Mouse (Mus musculus): ENCODE data around the gene Anks1b. TPM values are rescaled to one million over a fixed set of nuclear protein-coding genes. Genes with fewer than 3 reads are reported as not detected.

Gene Anks1b
- polyA plus RNA-seq, 1 experiment from 2014 or later, result 78.3 TPM

- no peak overlapping the region for H3K4me2 ChIP-seq (ENCODE audit: low read length)
- no peak for ATAC-seq
- H3K4me3 ChIP-seq (ENCODE audit: low read length), result no peak overlapping the region
- 94% methylated on average over 7 of the region's 7 CpGs for WGBS
- H3K9me3 ChIP-seq (ENCODE audit: control insufficient read depth, low read length), result no peaks in the 10 kb centered on the region
- no peaks in the 10 kb centered on the region for H3K4me1 ChIP-seq (ENCODE audit: control insufficient read depth, insufficient read depth, low read depth, low read length)
- no peaks in the 10 kb centered on the region for H3K36me3 ChIP-seq (ENCODE audit: control insufficient read depth, insufficient read depth, low read length)
- no peaks in the 10 kb centered on the region for H3K27me3 ChIP-seq (replicated peaks; ENCODE audit: control insufficient read depth, insufficient read depth, low read length)
- no peak overlapping the region for H3K27ac ChIP-seq (ENCODE audit: low read depth, low read length)
- no peak overlapping the region for H3K9ac ChIP-seq (ENCODE audit: low read depth, low read length)
These were observed 495.7 kb downstream of the Anks1b start for GRCm38 (mm10) chr10:90369015-90369414.

- H3K27ac ChIP-seq (ENCODE audit: low read depth, low read length), result no peak overlapping the region
- H3K9me3 ChIP-seq (ENCODE audit: control insufficient read depth, low read length), result no peaks in the 10 kb centered on the region
- H3K4me1 ChIP-seq (ENCODE audit: control insufficient read depth, insufficient read depth, low read depth, low read length), result no peaks in the 10 kb centered on the region
- no peak overlapping the region for H3K9ac ChIP-seq (ENCODE audit: low read depth, low read length)
- H3K27me3 ChIP-seq (replicated peaks; ENCODE audit: control insufficient read depth, insufficient read depth, low read length), result no peaks in the 10 kb centered on the region
- no peak overlapping the region for H3K4me2 ChIP-seq (ENCODE audit: low read length)
- peak; percentile 89 for ATAC-seq
- no peaks in the 10 kb centered on the region for H3K36me3 ChIP-seq (ENCODE audit: control insufficient read depth, insufficient read depth, low read length)
- WGBS, result 68% methylated on average over 3 of the region's 3 CpGs
- H3K4me3 ChIP-seq (ENCODE audit: low read length), result no peak overlapping the region
These were observed 497.4 kb downstream of the Anks1b start for GRCm38 (mm10) chr10:90370751-90371150.

- Histone ChIP-seq H3K36me3 (ENCODE audit: control insufficient read depth, insufficient read depth, low read length) (no peaks in the 10 kb centered on the region), H3K27ac (ENCODE audit: low read depth, low read length) (no peak overlapping the region), H3K4me1 (ENCODE audit: control insufficient read depth, insufficient read depth, low read depth, low read length) (no peaks in the 10 kb centered on the region), H3K9ac (ENCODE audit: low read depth, low read length) (no peak overlapping the region), H3K4me3 (ENCODE audit: low read length) (no peak overlapping the region), H3K9me3 (ENCODE audit: control insufficient read depth, low read length) (no peaks in the 10 kb centered on the region), H3K4me2 (ENCODE audit: low read length) (no peak overlapping the region), H3K27me3 (replicated peaks; ENCODE audit: control insufficient read depth, insufficient read depth, low read length) (no peaks in the 10 kb centered on the region)
- no peak for ATAC-seq
- 29% methylated on average over 4 of the region's 4 CpGs for WGBS
These were observed 500.2 kb downstream of the Anks1b start for GRCm38 (mm10) chr10:90373469-90373868.

GRCm38 (mm10) chr10:90376605-90377004 lies 503.3 kb downstream of the Anks1b start:
- no peaks in the 10 kb centered on the region; the same call in 1 of the 2 replicates for H3K4me1 ChIP-seq (ENCODE audit: control insufficient read depth, insufficient read depth, low read depth, low read length)

GRCm38 (mm10) chr10:90380062-90380461 lies 506.8 kb downstream of the Anks1b start:
- Histone ChIP-seq H3K9ac (ENCODE audit: low read depth, low read length) (no peak overlapping the region), H3K4me2 (ENCODE audit: low read length) (no peak overlapping the region), H3K36me3 (ENCODE audit: control insufficient read depth, insufficient read depth, low read length) (no peaks in the 10 kb centered on the region), H3K4me1 (ENCODE audit: control insufficient read depth, insufficient read depth, low read depth, low read length) (no peaks in the 10 kb centered on the region; the same call in 1 of the 2 replicates), H3K27ac (ENCODE audit: low read depth, low read length) (no peak overlapping the region), H3K4me3 (ENCODE audit: low read length) (no peak overlapping the region), H3K9me3 (ENCODE audit: control insufficient read depth, low read length) (no peaks in the 10 kb centered on the region), H3K27me3 (replicated peaks; ENCODE audit: control insufficient read depth, insufficient read depth, low read length) (no peaks in the 10 kb centered on the region)
- 84% methylated on average over 1 of the region's 1 CpGs for WGBS
- ATAC-seq, result no peak

More at GRCm38 (mm10) chr10:90376605-90377004, 503.3 kb downstream of the Anks1b start:
- Histone ChIP-seq H3K4me2 (ENCODE audit: low read length) (no peak overlapping the region), H3K27ac (ENCODE audit: low read depth, low read length) (no peak overlapping the region), H3K27me3 (replicated peaks; ENCODE audit: control insufficient read depth, insufficient read depth, low read length) (no peaks in the 10 kb centered on the region), H3K36me3 (ENCODE audit: control insufficient read depth, insufficient read depth, low read length) (no peaks in the 10 kb centered on the region), H3K9me3 (ENCODE audit: control insufficient read depth, low read length) (no peaks in the 10 kb centered on the region), H3K9ac (ENCODE audit: low read depth, low read length) (no peak overlapping the region), H3K4me3 (ENCODE audit: low read length) (no peak overlapping the region)
- no peak for ATAC-seq
- 70% methylated on average over 1 of the region's 1 CpGs for WGBS

GRCm38 (mm10) chr10:90380704-90381339 lies 507.5 kb downstream of the Anks1b start:
- H3K4me3 ChIP-seq (ENCODE audit: low read length), result no peak overlapping the region
- H3K4me1 ChIP-seq (ENCODE audit: control insufficient read depth, insufficient read depth, low read depth, low read length), result no peaks in the 10 kb centered on the region; the same call in 1 of the 2 replicates
- WGBS, result 49% methylated on average over 8 of the region's 8 CpGs
- H3K4me2 ChIP-seq (ENCODE audit: low read length), result no peak overlapping the region
- ATAC-seq, result peak; percentile 63; the same call in 1 of the 2 replicates
- no peaks in the 10 kb centered on the region for H3K9me3 ChIP-seq (ENCODE audit: control insufficient read depth, low read length)
- H3K27ac ChIP-seq (ENCODE audit: low read depth, low read length), result no peak overlapping the region
- no peaks in the 10 kb centered on the region for H3K27me3 ChIP-seq (replicated peaks; ENCODE audit: control insufficient read depth, insufficient read depth, low read length)
- no peaks in the 10 kb centered on the region for H3K36me3 ChIP-seq (ENCODE audit: control insufficient read depth, insufficient read depth, low read length)
- H3K9ac ChIP-seq (ENCODE audit: low read depth, low read length), result no peak overlapping the region

GRCm38 (mm10) chr10:90400382-90400781 lies 527.1 kb downstream of the Anks1b start:
- Histone ChIP-seq H3K4me1 (ENCODE audit: control insufficient read depth, insufficient read depth, low read depth, low read length) (no peaks in the 10 kb centered on the region), H3K27ac (ENCODE audit: low read depth, low read length) (no peak overlapping the region), H3K9ac (ENCODE audit: low read depth, low read length) (no peak overlapping the region), H3K4me3 (ENCODE audit: low read length) (no peak overlapping the region), H3K27me3 (replicated peaks; ENCODE audit: control insufficient read depth, insufficient read depth, low read length) (no peaks in the 10 kb centered on the region), H3K9me3 (ENCODE audit: control insufficient read depth, low read length) (no peaks in the 10 kb centered on the region), H3K36me3 (ENCODE audit: control insufficient read depth, insufficient read depth, low read length) (no peaks in the 10 kb centered on the region), H3K4me2 (ENCODE audit: low read length) (no peak overlapping the region)
- ATAC-seq, result no peak
- 91% methylated on average over 4 of the region's 4 CpGs for WGBS

- H3K27ac ChIP-seq (ENCODE audit: low read depth, low read length), result no peak overlapping the region
- H3K4me3 ChIP-seq (ENCODE audit: low read length), result no peak overlapping the region
- H3K9me3 ChIP-seq (ENCODE audit: control insufficient read depth, low read length), result no peaks in the 10 kb centered on the region
- H3K4me1 ChIP-seq (ENCODE audit: control insufficient read depth, insufficient read depth, low read depth, low read length), result no peaks in the 10 kb centered on the region
- no peak overlapping the region for H3K9ac ChIP-seq (ENCODE audit: low read depth, low read length)
- H3K36me3 ChIP-seq (ENCODE audit: control insufficient read depth, insufficient read depth, low read length), result no peaks in the 10 kb centered on the region
- ATAC-seq, result no peak
- no peaks in the 10 kb centered on the region for H3K27me3 ChIP-seq (replicated peaks; ENCODE audit: control insufficient read depth, insufficient read depth, low read length)
- WGBS, result 85% methylated on average over 2 of the region's 2 CpGs
- no peak overlapping the region for H3K4me2 ChIP-seq (ENCODE audit: low read length)
These were observed 535.2 kb downstream of the Anks1b start for GRCm38 (mm10) chr10:90408484-90408883.

- Histone ChIP-seq H3K9ac (ENCODE audit: low read depth, low read length) (no peak overlapping the region), H3K4me3 (ENCODE audit: low read length) (no peak overlapping the region), H3K36me3 (ENCODE audit: control insufficient read depth, insufficient read depth, low read length) (peaks cover 2% of the 10 kb centered on the region; the same call in 1 of the 2 replicates), H3K4me2 (ENCODE audit: low read length) (no peak overlapping the region), H3K27me3 (replicated peaks; ENCODE audit: control insufficient read depth, insufficient read depth, low read length) (no peaks in the 10 kb centered on the region), H3K4me1 (ENCODE audit: control insufficient read depth, insufficient read depth, low read depth, low read length) (peaks cover 4% of the 10 kb centered on the region), H3K27ac (ENCODE audit: low read depth, low read length) (no peak overlapping the region), H3K9me3 (ENCODE audit: control insufficient read depth, low read length) (no peaks in the 10 kb centered on the region)
- no peak for ATAC-seq
- WGBS, result 81% methylated on average over 5 of the region's 5 CpGs
These were observed 558.2 kb downstream of the Anks1b start for GRCm38 (mm10) chr10:90431527-90431926.

All from hindbrain, embryonic 16.5 days (tissue).